Mouse (Mus musculus) liver, embryonic 12.5 days (tissue): ENCODE data around the gene Klb. TPM values are rescaled to one million over a fixed set of nuclear protein-coding genes. Genes with fewer than 3 reads are reported as not detected.

Experiments
- ATAC-seq: fragments of 200-750 bp; cut with Nextera tagmentation; 2 replicates; pipeline ENCODE4 v1.8.0; 2017; ENCODE audit warnings: moderate number of reproducible peaks, mild to moderate bottlenecking, moderate library complexity
- H3K27ac ChIP-seq: fragments of 300-500 bp; sonication (generic); 2 replicates; pipeline ENCODE4 v1.5.1; 2016; ENCODE audit warnings: mild to moderate bottlenecking
- H3K27me3 ChIP-seq: fragments of 300-500 bp; sonication (generic); replicated peaks from 2 replicates; pipeline ENCODE4 v1.6.1; 2016; ENCODE audit warnings: mild to moderate bottlenecking, moderate library complexity
- H3K36me3 ChIP-seq: fragments of 300-500 bp; sonication (generic); 2 replicates; pipeline ENCODE4 v1.6.1; 2016; ENCODE audit warnings: mild to moderate bottlenecking, moderate library complexity
- H3K4me1 ChIP-seq: fragments of 300-500 bp; sonication (generic); 2 replicates; pipeline ENCODE4 v1.6.1; 2016
- H3K4me2 ChIP-seq: fragments of 300-500 bp; sonication (generic); 2 replicates; pipeline ENCODE4 v1.6.1; 2016; ENCODE audit warnings: mild to moderate bottlenecking, moderate library complexity
- H3K4me3 ChIP-seq: fragments of 300-500 bp; sonication (generic); 2 replicates; pipeline ENCODE4 v1.5.1; 2016; ENCODE audit warnings: mild to moderate bottlenecking, moderate library complexity
- H3K9ac ChIP-seq: fragments of 300-500 bp; sonication (generic); 2 replicates; pipeline ENCODE4 v1.6.1; 2016; ENCODE audit warnings: mild to moderate bottlenecking, moderate library complexity
- H3K9me3 ChIP-seq: fragments of 300-500 bp; sonication (generic); replicated peaks from 2 replicates; pipeline ENCODE4 v1.6.1; 2016; ENCODE audit warnings: mild to moderate bottlenecking, moderate library complexity
- whole genome bisulfite sequencing: fragments of 180-500 bp; shearing (Covaris S2); methylation state at CpG from one replicate; pipeline ENCODE4 v1.1.7; 2016; ENCODE audit not compliant: insufficient replicate concordance; 5-methylcytosine and 5-hydroxymethylcytosine counted together
- polyA plus RNA-seq: library from polyadenylated mRNA; unstranded; fragments of >200 nt; fragmentation: Nextera tagmentation; extraction: Ambion mirVana; gene quantifications from 2 replicates; pipeline ENCODE4 v1.2.1, GENCODE M21; 2016

The Klb gene
- polyA plus RNA-seq, 1 experiment from 2014 or later = 9.9 TPM

- 1% methylated on average over 8 of the region's 8 CpGs for WGBS
- H3K27me3 ChIP-seq = no peaks in the 10 kb centered on the region
- H3K36me3 ChIP-seq = peaks cover 29% of the 10 kb centered on the region
- H3K4me3 ChIP-seq = peak overlapping the region; percentile 95
- ATAC-seq = no peak
- H3K27ac ChIP-seq = peak overlapping the region; percentile 87
- H3K9ac ChIP-seq = peak overlapping the region; percentile 86
- no peaks in the 10 kb centered on the region for H3K9me3 ChIP-seq
- peaks cover 29% of the 10 kb centered on the region for H3K4me1 ChIP-seq
- peak overlapping the region; percentile 89 for H3K4me2 ChIP-seq
Observed at GRCm38 (mm10) chr5:65334788-65335187, 13.3 kb upstream of the Klb start.

GRCm38 (mm10) chr5:65335298-65336074 is 12.6 kb upstream of the Klb start, which contains the start of gene Rfc1:
TSS of gene Rfc1 (minus strand) at chr5:65335670.
- ATAC-seq = peak; percentile 95
- H3K9ac ChIP-seq = peak within 1 kb of the TSS; percentile 86
- H3K4me1 ChIP-seq = peaks cover 29% of the 10 kb centered on the region
- H3K27me3 ChIP-seq = no peaks in the 10 kb centered on the region
- peak within 1 kb of the TSS; percentile 87 for H3K27ac ChIP-seq
- H3K36me3 ChIP-seq = peaks cover 29% of the 10 kb centered on the region
- peak within 1 kb of the TSS; percentile 95 for H3K4me3 ChIP-seq
- peak within 1 kb of the TSS; percentile 89 for H3K4me2 ChIP-seq
- under 1% methylated on average over 65 of the region's 65 CpGs for WGBS
- H3K9me3 ChIP-seq = no peaks in the 10 kb centered on the region

DNA sequence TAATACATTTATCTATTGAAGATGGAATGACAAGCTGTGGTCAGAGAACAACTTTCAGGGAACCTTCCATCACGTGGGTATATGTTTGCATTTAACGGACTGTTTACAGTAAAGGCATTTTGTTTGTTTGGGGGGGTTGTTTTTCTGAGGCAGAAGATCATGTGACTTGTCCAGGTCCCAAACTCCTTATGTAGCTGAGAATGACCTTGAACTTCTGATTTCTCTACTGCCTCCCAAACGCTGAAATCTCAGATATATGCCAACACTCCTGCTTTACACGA is 12.1 kb upstream of the Klb start:
- H3K4me1 ChIP-seq = peaks cover 26% of the 10 kb centered on the region
- ATAC-seq = no peak
- H3K9me3 ChIP-seq = no peaks in the 10 kb centered on the region
- no peak overlapping the region for H3K27ac ChIP-seq
- peak overlapping the region; percentile 95 for H3K4me3 ChIP-seq
- H3K36me3 ChIP-seq = peaks cover 29% of the 10 kb centered on the region
- no peaks in the 10 kb centered on the region for H3K27me3 ChIP-seq
- WGBS = 20% methylated on average over 4 of the region's 4 CpGs
- H3K9ac ChIP-seq = no peak overlapping the region; the same call in 1 of the 2 replicates
- peak overlapping the region; percentile 89 for H3K4me2 ChIP-seq

- no peak overlapping the region for H3K27ac ChIP-seq
- WGBS = 56% methylated on average over 6 of the region's 6 CpGs
- H3K9ac ChIP-seq = no peak overlapping the region
- no peak for ATAC-seq
- H3K36me3 ChIP-seq = peaks cover 6% of the 10 kb centered on the region
- H3K4me3 ChIP-seq = no peak overlapping the region
- peaks cover 24% of the 10 kb centered on the region for H3K4me1 ChIP-seq
- H3K4me2 ChIP-seq = no peak overlapping the region
- no peaks in the 10 kb centered on the region for H3K9me3 ChIP-seq
- H3K27me3 ChIP-seq = no peaks in the 10 kb centered on the region
Observed at GRCm38 (mm10) chr5:65338394-65338793, 9.7 kb upstream of the Klb start.

- 52% methylated on average over 4 of the region's 4 CpGs for WGBS
- no peaks in the 10 kb centered on the region for H3K27me3 ChIP-seq
- ATAC-seq = no peak
Observed at GRCm38 (mm10) chr5:65340167-65340566, 7.9 kb upstream of the Klb start.

GRCm38 (mm10) chr5:65350508-65350907 is 2.4 kb downstream of the Klb start:
- peak overlapping the region; percentile 22 for H3K4me2 ChIP-seq
- no peak for ATAC-seq

More at GRCm38 (mm10) chr5:65340167-65340566, 7.9 kb upstream of the Klb start:
- no peak overlapping the region for H3K27ac ChIP-seq
- H3K4me3 ChIP-seq = no peak overlapping the region
- H3K4me1 ChIP-seq = peaks cover 9% of the 10 kb centered on the region
- no peak overlapping the region for H3K9ac ChIP-seq
- H3K4me2 ChIP-seq = no peak overlapping the region
- no peaks in the 10 kb centered on the region for H3K36me3 ChIP-seq
- H3K9me3 ChIP-seq = no peaks in the 10 kb centered on the region

DNA sequence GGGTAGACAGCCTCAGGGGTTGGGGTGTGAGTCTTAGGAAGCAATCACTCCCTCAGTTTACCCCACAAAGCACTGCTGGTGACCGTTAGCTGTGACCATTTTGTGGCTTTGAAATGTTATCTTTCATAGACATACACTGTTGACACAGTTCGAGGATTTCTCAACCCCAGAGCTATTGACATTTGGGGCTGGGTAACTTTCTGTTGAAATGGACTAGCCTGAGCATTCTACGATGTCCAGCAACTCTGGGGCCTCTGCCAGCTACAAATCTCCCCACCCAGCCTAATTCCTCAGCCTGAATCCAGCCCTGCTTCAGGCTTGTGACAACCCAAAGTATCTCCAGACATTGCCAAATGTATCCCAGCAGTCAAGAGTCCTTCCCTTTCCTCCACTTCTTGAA is 6.0 kb downstream of the Klb start:
- no peak overlapping the region for H3K4me3 ChIP-seq
- no peaks in the 10 kb centered on the region for H3K36me3 ChIP-seq
- no peaks in the 10 kb centered on the region for H3K27me3 ChIP-seq
- H3K4me1 ChIP-seq = no peaks in the 10 kb centered on the region
- no peak overlapping the region for H3K4me2 ChIP-seq
- peak; percentile 54 for ATAC-seq
- H3K27ac ChIP-seq = 0 out of 2 replicates have a peak overlapping the region, but pooled peaks have one; percentile 30
- peaks cover 5% of the 10 kb centered on the region; the same call in 1 of the 2 replicates for H3K9me3 ChIP-seq
- H3K9ac ChIP-seq = no peak overlapping the region
- 27% methylated on average over 3 of the region's 3 CpGs for WGBS

More at GRCm38 (mm10) chr5:65350508-65350907, 2.4 kb downstream of the Klb start:
- WGBS = 64% methylated on average over 10 of the region's 10 CpGs
- H3K4me3 ChIP-seq = 0 out of 2 replicates have a peak overlapping the region, but pooled peaks have one; percentile 40
- no peak overlapping the region for H3K27ac ChIP-seq
- peaks cover 5% of the 10 kb centered on the region; the same call in 1 of the 2 replicates for H3K9me3 ChIP-seq
- no peak overlapping the region for H3K9ac ChIP-seq
- no peaks in the 10 kb centered on the region for H3K36me3 ChIP-seq
- peaks cover 7% of the 10 kb centered on the region; the same call in 1 of the 2 replicates for H3K27me3 ChIP-seq
- H3K4me1 ChIP-seq = no peaks in the 10 kb centered on the region

DNA sequence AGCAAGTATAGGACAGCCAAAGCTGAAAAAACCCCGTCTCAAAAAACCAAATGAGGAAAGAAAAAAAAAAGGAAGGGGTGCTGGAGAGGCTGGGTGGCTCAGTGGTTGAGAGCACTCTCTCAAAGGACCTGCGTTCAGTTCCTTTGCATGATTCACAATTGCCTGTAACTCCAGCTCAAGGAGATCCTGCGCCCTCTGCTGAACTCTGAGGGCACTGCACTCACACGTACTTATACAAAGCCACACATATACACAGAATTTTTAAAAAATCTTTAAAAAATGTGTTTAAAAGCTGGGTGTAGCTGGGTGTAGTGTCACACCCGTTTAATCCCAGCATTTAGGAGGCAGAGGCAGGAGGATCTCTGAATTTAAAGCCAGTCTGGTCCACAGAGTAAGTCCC is 6.9 kb downstream of the Klb start:
- Histone ChIP-seq H3K9ac (no peak overlapping the region), H3K27me3 (no peaks in the 10 kb centered on the region), H3K27ac (no peak overlapping the region), H3K4me1 (no peaks in the 10 kb centered on the region), H3K9me3 (peaks cover 5% of the 10 kb centered on the region; the same call in 1 of the 2 replicates), H3K4me2 (no peak overlapping the region), H3K36me3 (no peaks in the 10 kb centered on the region), H3K4me3 (no peak overlapping the region)
- no peak for ATAC-seq
- WGBS = 58% methylated on average over 5 of the region's 5 CpGs

- H3K4me3 ChIP-seq = no peak overlapping the region
- no peak overlapping the region for H3K4me2 ChIP-seq
- no peaks in the 10 kb centered on the region for H3K27me3 ChIP-seq
- peak overlapping the region; percentile 31; the same call in 1 of the 2 replicates for H3K27ac ChIP-seq
- H3K9me3 ChIP-seq = peaks cover 5% of the 10 kb centered on the region; the same call in 1 of the 2 replicates
- ATAC-seq = peak; percentile 63
- no peak overlapping the region for H3K9ac ChIP-seq
- no peaks in the 10 kb centered on the region for H3K4me1 ChIP-seq
- no peaks in the 10 kb centered on the region for H3K36me3 ChIP-seq
- 67% methylated on average over 6 of the region's 6 CpGs for WGBS
Observed at GRCm38 (mm10) chr5:65356851-65357250, 8.7 kb downstream of the Klb start.

- Histone ChIP-seq H3K4me1 (no peaks in the 10 kb centered on the region), H3K9ac (no peak overlapping the region), H3K27ac (no peak overlapping the region), H3K27me3 (no peaks in the 10 kb centered on the region), H3K4me2 (no peak overlapping the region), H3K4me3 (no peak overlapping the region), H3K9me3 (peaks cover 5% of the 10 kb centered on the region; the same call in 1 of the 2 replicates), H3K36me3 (no peaks in the 10 kb centered on the region)
- WGBS = 47% methylated on average over 3 of the region's 3 CpGs
- ATAC-seq = no peak
Observed at GRCm38 (mm10) chr5:65357771-65358170, 9.7 kb downstream of the Klb start.

GRCm38 (mm10) chr5:65367837-65368236 is 19.7 kb downstream of the Klb start:
- peaks cover 3% of the 10 kb centered on the region for H3K4me1 ChIP-seq
- peak; percentile 47 for ATAC-seq
- peaks cover 28% of the 10 kb centered on the region; the same call in 1 of the 2 replicates for H3K27me3 ChIP-seq
- H3K9me3 ChIP-seq = no peaks in the 10 kb centered on the region
- 66% methylated on average over 11 of the region's 11 CpGs for WGBS
- H3K9ac ChIP-seq = no peak overlapping the region
- no peak overlapping the region for H3K4me3 ChIP-seq
- no peak overlapping the region for H3K27ac ChIP-seq
- H3K4me2 ChIP-seq = peak overlapping the region; percentile 1; the same call in 1 of the 2 replicates
- no peaks in the 10 kb centered on the region for H3K36me3 ChIP-seq

GRCm38 (mm10) chr5:65371551-65371950 is 23.4 kb downstream of the Klb start:
- Histone ChIP-seq H3K4me1 (peaks cover 17% of the 10 kb centered on the region), H3K9me3 (no peaks in the 10 kb centered on the region), H3K9ac (no peak overlapping the region), H3K4me3 (no peak overlapping the region), H3K36me3 (no peaks in the 10 kb centered on the region), H3K4me2 (no peak overlapping the region), H3K27ac (no peak overlapping the region), H3K27me3 (peaks cover 10% of the 10 kb centered on the region; the same call in 1 of the 2 replicates)
- no peak for ATAC-seq
- whole genome bisulfite sequencing = 84% methylated on average over 7 of the region's 7 CpGs
